Mouse (Mus musculus) urinary bladder, postnatal 36 days (tissue): ENCODE data around the gene Gtf2f1.
A peak's percentile ranks its signal among the peaks of the same experiment; 100 is the strongest.

ENCODE experiments used
- DNase-seq, 2 experiments: peaks; one replicate each; pipeline ENCODE4 v3.0.0; 2022; ENCODE audit warnings: low spot score in 2 of 2, mixed read lengths in 1 of 2

Gtf2f1 gene

GRCm38 (mm10) chr17:57007137-57007905 is 3.8 kb downstream of the Gtf2f1 start:
- no peak for DNase-seq

GRCm38 (mm10) chr17:57003994-57004393 is 7.1 kb downstream of the Gtf2f1 start:
- DNase-seq: no peak

GRCm38 (mm10) chr17:57001228-57001627 is 9.9 kb downstream of the Gtf2f1 start:
- DNase-seq: no peak

GRCm38 (mm10) chr17:56999968-57000609 is 11.0 kb downstream of the Gtf2f1 start, which contains the start of gene Pspn:
TSS of gene Pspn (minus strand) at chr17:57000018.
- no peak for DNase-seq

GRCm38 (mm10) chr17:56999414-56999813 is 11.7 kb downstream of the Gtf2f1 start:
- no peak for DNase-seq

- peak; percentile 92 to 96 for DNase-seq
Measured at GRCm38 (mm10) chr17:56997029-56997667, 13.9 kb downstream of the Gtf2f1 start, which contains the start of gene Alkbh7. TSS of gene Alkbh7 (plus strand) at chr17:56997339.

GRCm38 (mm10) chr17:56996506-56996905 is 14.6 kb downstream of the Gtf2f1 start:
- DNase-seq: no peak

DNA sequence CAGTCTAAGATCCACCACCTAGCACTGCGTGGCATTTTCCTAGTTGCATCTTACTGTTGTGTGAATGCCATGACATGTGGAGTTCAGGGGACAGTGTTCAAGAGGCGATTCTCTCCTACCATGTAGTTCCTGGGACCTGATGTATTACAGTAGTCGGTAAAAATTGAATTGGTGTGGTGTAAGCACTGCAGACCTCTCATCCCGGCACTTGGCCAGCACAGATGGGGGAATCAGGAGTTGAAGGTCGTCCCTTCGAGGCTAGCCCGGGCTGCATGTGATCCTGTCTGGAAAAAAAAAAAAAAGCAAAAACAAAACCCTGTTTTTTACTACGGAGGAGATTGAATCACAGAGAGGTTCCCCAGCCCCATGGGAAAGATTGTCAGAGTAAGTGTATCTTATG is 16.0 kb downstream of the Gtf2f1 start:
- no peak for DNase-seq

- DNase-seq: no peak
Measured at GRCm38 (mm10) chr17:56990966-56991365, 20.1 kb downstream of the Gtf2f1 start.

DNA sequence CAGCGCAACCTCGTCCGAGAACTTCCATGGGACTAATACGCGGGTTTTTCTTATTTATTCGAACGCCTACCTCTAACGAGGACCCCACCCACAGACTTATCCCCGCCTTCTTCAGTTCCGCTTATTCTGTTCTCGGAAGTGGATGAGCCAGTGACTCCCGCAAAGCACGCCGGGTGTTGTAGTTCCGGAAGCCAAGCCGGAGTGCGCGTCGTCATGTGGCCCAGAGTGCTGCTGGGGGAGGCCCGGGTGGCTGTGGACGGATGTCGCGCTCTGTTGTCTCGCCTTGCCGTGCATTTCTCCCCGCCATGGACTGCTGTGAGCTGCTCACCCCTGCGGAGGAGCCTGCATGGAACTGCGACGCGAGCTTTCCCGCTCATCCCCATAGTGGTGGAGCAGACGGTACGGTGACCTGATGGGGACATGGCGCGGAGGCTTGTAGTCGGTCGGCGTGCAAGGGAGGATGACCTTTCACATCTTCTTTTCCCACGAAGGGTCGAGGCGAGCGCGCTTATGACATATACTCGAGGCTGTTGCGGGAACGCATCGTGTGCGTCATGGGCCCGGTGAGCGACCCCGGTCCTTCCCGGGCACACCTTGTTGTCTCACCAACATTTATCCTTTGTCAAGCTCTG is 20.9 kb downstream of the Gtf2f1 start, which contains the start of gene Clpp:
Gene Clpp, plus strand, starts transcription at position 191 of the 632 bp plus-strand sequence.
- peak; percentile 94 to 95 for DNase-seq

GRCm38 (mm10) chr17:56989467-56990114 is 21.5 kb downstream of the Gtf2f1 start:
- no peak for DNase-seq

- DNase-seq: no peak
Measured at GRCm38 (mm10) chr17:56988921-56989430, 22.1 kb downstream of the Gtf2f1 start.

DNA sequence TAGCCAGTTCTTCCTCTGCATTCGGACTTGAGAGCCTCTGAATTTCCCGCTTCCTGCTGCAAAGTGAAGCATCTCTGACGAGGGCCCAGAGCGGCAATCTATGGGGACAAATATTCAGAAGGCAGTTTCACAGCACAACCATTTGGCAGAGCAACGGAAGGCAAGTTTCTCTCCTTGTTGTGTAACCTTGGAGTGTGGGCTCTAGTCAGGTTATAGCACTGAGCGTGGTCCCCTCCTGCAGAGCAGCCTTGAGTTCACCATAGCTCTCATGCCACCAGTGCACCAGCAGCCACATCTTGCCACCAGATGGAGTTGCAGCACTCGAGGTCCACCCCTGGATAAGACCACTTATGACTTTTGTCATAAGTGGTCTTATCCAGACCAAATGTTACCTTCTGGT is 22.6 kb downstream of the Gtf2f1 start:
- no peak for DNase-seq

GRCm38 (mm10) chr17:56986105-56986805 is 24.8 kb downstream of the Gtf2f1 start:
- no peak for DNase-seq

DNA sequence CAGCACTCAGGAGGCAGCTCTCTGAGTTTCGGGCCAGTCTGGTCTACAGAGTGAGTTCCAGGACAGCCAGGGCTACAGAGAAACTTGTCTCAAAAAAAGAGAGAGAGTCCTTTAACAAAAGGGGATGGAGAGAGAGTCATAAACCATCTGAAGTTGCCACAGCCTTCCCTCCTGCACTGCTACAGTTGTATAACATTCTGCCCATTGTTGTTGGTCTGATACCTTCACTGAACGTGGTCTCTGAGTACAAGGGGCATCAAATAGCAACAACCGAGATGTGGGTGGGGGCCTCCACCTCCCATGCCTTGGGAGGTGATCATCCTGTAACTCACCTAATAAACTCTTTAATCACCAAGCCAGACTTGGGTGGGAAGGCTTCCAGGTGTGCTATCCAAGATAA is 25.4 kb downstream of the Gtf2f1 start:
- no peak for DNase-seq

DNA sequence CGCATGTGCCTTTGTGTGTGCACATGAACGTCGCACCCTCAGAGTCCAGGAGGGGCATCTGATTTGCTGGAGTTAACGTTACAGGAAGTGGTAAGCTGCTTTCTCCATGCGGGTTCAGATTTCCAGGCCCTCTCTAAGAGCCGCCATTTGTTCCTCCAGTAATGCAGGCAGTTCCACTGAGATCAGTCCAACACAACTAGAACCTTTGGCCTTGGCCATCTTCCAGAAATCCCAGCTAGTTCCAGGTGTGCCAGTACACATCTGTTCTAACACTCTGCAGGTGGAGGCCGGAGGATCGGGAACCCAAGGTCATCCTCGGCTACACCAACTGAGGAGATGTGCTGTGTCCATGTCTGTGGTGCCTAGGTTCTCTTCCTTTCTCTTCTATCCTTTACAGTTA is 26.2 kb downstream of the Gtf2f1 start:
- DNase-seq: no peak

DNA sequence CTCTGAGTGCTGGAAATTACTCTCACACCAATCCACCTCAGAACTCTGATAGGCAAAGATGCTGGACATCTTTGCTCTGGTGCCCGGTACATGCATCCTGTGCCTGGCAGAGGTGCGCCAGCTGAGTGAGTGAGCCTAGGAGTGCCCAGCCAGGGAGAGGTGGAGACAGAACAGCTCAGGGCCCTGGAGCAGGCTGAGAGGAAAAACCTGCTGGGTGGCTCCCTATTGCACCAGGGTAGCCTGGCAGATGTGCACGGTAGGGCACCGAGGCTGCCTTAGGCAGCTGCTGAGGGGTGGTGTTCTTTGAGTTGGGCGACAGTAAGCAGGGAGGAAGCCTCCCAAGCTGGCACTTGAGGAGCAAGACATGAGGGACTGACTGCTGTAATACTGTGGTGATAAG is 29.1 kb downstream of the Gtf2f1 start, which contains the start of gene Acer1:
Gene Acer1, minus strand, starts transcription at position 114 of the 400 bp plus-strand sequence.
- no peak for DNase-seq

- DNase-seq: no peak
Measured at GRCm38 (mm10) chr17:56981049-56981448, 30.0 kb downstream of the Gtf2f1 start.

- DNase-seq: no peak
Measured at GRCm38 (mm10) chr17:56979524-56979923, 31.6 kb downstream of the Gtf2f1 start.

GRCm38 (mm10) chr17:56976531-56977390 is 34.3 kb downstream of the Gtf2f1 start:
- no peak for DNase-seq
